Mouse (Mus musculus) embryonic facial prominence, embryonic 11.5 days (tissue): ENCODE measurements around the gene Mfn2. TPM values are rescaled to one million over a fixed set of nuclear protein-coding genes. Genes with fewer than 3 reads are reported as not detected.

Experiments used
- ATAC-seq: fragments of 200-750 bp; cut with Nextera tagmentation; replicated peaks from 2 replicates; pipeline ENCODE4 v1.8.0; 2017; ENCODE audit warnings: low read depth; ENCODE audit not compliant: insufficient number of reproducible peaks, low FRiP score, low TSS enrichment
- DNase-seq: peaks from one replicate; pipeline ENCODE4 v3.0.0-alpha.2; 2015; ENCODE audit warnings: low spot score
- H3K27ac ChIP-seq: fragments of 300-500 bp; sonication (generic); replicated peaks from 2 replicates; pipeline ENCODE4 v1.5.1; 2014; ENCODE audit warnings: mild to moderate bottlenecking, low read depth, low read length, control low read depth
- H3K27me3 ChIP-seq: fragments of 300-500 bp; sonication (generic); 2 replicates; pipeline ENCODE4 v1.6.1; 2014; ENCODE audit warnings: mild to moderate bottlenecking, low read length, moderate library complexity, mixed read lengths; ENCODE audit not compliant: control insufficient read depth, insufficient read depth
- H3K36me3 ChIP-seq: fragments of 300-500 bp; sonication (generic); replicated peaks from 2 replicates; pipeline ENCODE4 v1.6.1; 2014; ENCODE audit warnings: low read depth, mild to moderate bottlenecking, low read length, moderate library complexity, mixed read lengths; ENCODE audit not compliant: control insufficient read depth, insufficient read depth
- H3K4me1 ChIP-seq: fragments of 300-500 bp; sonication (generic); 2 replicates; pipeline ENCODE4 v1.6.1; 2014; ENCODE audit warnings: low read length, mixed read lengths; ENCODE audit not compliant: control insufficient read depth, insufficient read depth
- H3K4me2 ChIP-seq: fragments of 300-500 bp; sonication (generic); 2 replicates; pipeline ENCODE4 v1.6.1; 2014; ENCODE audit warnings: low read depth, mild to moderate bottlenecking, control low read depth, low read length, moderate library complexity
- H3K4me3 ChIP-seq: fragments of 300-500 bp; sonication (generic); 2 replicates; pipeline ENCODE4 v1.5.1; 2014; ENCODE audit warnings: low read depth, low read length, control low read depth
- H3K9ac ChIP-seq: fragments of 300-500 bp; sonication (generic); replicated peaks from 2 replicates; pipeline ENCODE4 v1.6.1; 2014; ENCODE audit warnings: mild to moderate bottlenecking, control low read depth, low read length
- H3K9me3 ChIP-seq: fragments of 300-500 bp; sonication (generic); replicated peaks from 2 replicates; pipeline ENCODE4 v1.6.1; 2016; ENCODE audit warnings: mild to moderate bottlenecking, low read length, inconsistent platforms, mixed read lengths; ENCODE audit not compliant: control insufficient read depth
- WGBS: fragments of 180-500 bp; shearing (Covaris S2); extraction: QIAGEN DNeasy Blood & Tissue Kit; methylation state at CpG from one replicate; pipeline ENCODE4 v1.1.7; 2014; 5-methylcytosine and 5-hydroxymethylcytosine counted together
- polyA plus RNA-seq: library from polyadenylated mRNA; unstranded; fragments of >200 nt; fragmentation: Nextera tagmentation; extraction: Ambion mirVana; gene quantifications from 2 replicates; pipeline ENCODE4 v1.2.1, GENCODE M21; 2014

The Mfn2 gene
- polyA plus RNA-seq, 1 experiment from 2014 or later, result 23.1 TPM

DNA sequence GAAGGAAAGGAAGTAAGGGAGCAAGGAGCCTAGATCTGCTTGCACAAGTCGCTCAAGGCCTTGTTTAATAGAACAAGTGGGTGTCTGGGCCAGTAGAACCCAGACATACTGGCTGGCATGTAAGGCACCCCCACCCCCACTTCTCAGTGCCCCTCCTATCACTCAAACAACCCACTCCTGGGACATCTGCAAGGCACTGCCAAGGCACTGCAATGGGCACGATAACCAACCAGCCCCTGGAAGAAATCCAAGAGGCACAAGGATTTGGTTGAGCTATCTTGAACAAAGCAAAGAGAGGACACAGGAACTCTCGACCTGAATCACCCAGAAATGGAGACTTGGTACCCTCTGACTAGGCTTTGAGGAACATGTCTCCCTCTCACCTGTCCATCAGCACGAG, 16.3 kb downstream of the Mfn2 start:
- H3K27ac ChIP-seq, result no peak overlapping the region
- H3K4me2 ChIP-seq, result no peak overlapping the region
- no peak overlapping the region for H3K4me3 ChIP-seq
- H3K9me3 ChIP-seq, result no peaks in the 10 kb centered on the region
- ATAC-seq, result no peak
- peaks cover 8% of the 10 kb centered on the region for H3K36me3 ChIP-seq
- WGBS, result 84% methylated on average over 4 of the region's 4 CpGs
- no peak overlapping the region for H3K9ac ChIP-seq
- H3K4me1 ChIP-seq, result no peaks in the 10 kb centered on the region
- no peak for DNase-seq
- H3K27me3 ChIP-seq, result no peaks in the 10 kb centered on the region

DNA sequence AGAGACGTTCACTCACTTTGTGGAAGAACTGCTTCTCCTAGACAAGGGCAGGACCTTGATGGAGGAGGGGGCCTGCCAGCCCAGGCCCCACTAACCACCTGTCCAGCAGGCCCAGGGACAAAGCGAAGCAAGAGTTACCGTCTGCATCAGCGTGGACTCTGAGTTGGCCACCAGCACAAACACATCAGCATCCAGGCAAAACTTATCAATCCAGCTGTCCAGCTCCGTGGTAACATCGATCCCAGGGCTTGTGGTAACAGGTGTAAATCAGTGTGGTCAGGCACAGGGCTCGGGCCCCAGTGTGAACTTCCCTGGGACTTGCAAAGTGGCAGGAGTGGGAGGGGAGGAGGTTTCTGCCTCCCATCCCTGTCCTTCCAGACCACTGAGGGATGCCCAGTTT, 17.2 kb downstream of the Mfn2 start:
- 91% methylated on average over 7 of the region's 7 CpGs for WGBS
- Histone ChIP-seq H3K27me3 (no peaks in the 10 kb centered on the region), H3K4me2 (no peak overlapping the region), H3K4me1 (no peaks in the 10 kb centered on the region), H3K4me3 (no peak overlapping the region), H3K9ac (no peak overlapping the region), H3K27ac (no peak overlapping the region), H3K36me3 (peaks cover 8% of the 10 kb centered on the region), H3K9me3 (no peaks in the 10 kb centered on the region)
- ATAC-seq (no peak), DNase-seq (no peak)

DNA sequence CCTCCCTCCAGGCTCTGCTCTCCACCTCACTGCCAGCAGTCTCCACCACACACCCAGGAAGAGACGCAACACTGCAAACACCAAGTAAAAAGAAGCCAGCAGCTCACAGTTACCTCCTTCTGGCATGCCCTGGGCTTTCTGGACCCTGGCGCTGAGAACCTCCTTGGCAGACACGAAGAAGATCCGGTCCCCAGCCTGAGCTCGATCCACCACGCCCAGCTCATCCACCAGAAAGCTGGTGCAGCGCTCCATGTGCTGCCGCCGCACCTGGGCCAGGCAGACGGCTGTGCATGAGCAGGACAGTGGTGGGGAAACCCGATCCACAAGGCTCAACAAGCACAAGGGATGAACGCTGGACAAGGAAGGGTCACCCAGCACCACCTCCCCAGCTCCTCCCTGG, 18.3 kb downstream of the Mfn2 start:
- Histone ChIP-seq H3K4me1 (no peaks in the 10 kb centered on the region), H3K27ac (no peak overlapping the region), H3K4me2 (no peak overlapping the region), H3K9ac (no peak overlapping the region), H3K27me3 (no peaks in the 10 kb centered on the region), H3K36me3 (peaks cover 14% of the 10 kb centered on the region), H3K9me3 (no peaks in the 10 kb centered on the region), H3K4me3 (no peak overlapping the region)
- no peak for ATAC-seq
- no peak for DNase-seq
- WGBS, result 88% methylated on average over 12 of the region's 12 CpGs

DNA sequence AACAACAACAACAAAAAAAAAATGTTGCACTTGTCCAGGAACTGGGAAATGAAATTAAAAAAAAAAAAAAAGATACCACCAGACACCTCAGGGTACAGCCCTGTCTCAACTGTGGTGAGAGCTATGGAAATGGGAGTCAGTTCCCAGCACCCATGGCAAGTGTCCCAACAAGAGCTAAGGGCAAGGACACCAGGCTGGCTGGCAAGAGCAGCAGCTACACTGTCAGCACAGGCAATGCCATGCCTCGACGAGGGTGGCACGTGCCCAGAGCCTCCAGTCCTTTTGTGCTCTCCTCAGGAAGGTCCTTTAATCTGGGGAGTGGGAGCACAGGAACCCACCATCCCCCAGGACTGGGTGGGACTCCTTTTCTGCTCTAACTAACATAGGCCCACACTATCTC, 20.4 kb downstream of the Mfn2 start:
- DNase-seq (no peak), ATAC-seq (no peak)
- Histone ChIP-seq H3K27me3 (no peaks in the 10 kb centered on the region), H3K4me3 (no peak overlapping the region), H3K36me3 (peaks cover 15% of the 10 kb centered on the region), H3K4me1 (no peaks in the 10 kb centered on the region), H3K9me3 (no peaks in the 10 kb centered on the region), H3K9ac (no peak overlapping the region), H3K27ac (no peak overlapping the region), H3K4me2 (no peak overlapping the region)
- WGBS, result 86% methylated on average over 3 of the region's 3 CpGs

DNA sequence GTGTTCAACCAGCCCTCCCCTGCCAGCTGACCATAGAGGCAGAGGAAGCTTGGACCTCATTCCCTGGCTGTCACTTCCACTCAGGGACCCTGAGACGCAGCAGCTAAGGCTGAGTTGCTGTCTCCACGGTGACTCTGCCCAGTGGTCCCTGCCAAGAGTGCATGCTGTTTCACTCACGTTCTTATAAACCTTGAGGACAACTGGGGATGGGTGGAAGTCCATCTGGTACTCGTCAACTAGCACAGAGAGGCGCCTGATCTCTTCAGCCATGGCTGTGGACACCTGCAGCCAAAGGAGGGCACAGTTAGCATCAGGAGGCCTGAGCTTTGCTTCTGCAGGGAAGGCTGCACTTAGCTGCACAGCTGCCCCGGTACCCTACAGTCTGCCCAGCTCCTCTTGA, 21.5 kb downstream of the Mfn2 start:
- WGBS, result 82% methylated on average over 6 of the region's 6 CpGs
- H3K27ac ChIP-seq, result no peak overlapping the region
- no peak for DNase-seq
- H3K9me3 ChIP-seq, result no peaks in the 10 kb centered on the region
- H3K36me3 ChIP-seq, result peaks cover 15% of the 10 kb centered on the region
- H3K27me3 ChIP-seq, result no peaks in the 10 kb centered on the region
- H3K4me3 ChIP-seq, result no peak overlapping the region
- no peak overlapping the region for H3K4me2 ChIP-seq
- no peak overlapping the region for H3K9ac ChIP-seq
- no peaks in the 10 kb centered on the region for H3K4me1 ChIP-seq
- ATAC-seq, result no peak

DNA sequence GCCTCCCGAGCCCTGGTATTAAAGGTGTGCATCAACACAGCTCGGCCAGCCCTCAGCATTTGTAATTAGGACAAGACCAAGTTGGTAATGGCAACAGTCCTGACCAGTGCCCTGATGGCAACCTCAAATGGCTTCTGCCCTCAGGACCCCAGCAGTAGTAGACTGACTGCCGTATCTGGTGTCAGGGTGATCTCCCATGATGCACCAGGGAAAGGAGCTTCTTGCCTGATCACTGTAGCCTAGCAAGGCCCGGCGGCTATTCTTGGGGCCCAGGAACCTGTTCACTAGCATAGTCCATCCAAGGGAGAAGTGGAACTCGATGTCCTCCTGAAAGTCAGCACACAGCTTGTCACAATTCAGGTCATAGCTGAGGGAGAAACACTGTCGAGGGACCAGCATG, 22.7 kb downstream of the Mfn2 start:
- Histone ChIP-seq H3K4me3 (no peak overlapping the region), H3K4me1 (no peaks in the 10 kb centered on the region), H3K9ac (no peak overlapping the region), H3K36me3 (peaks cover 10% of the 10 kb centered on the region), H3K27me3 (no peaks in the 10 kb centered on the region), H3K9me3 (no peaks in the 10 kb centered on the region), H3K27ac (no peak overlapping the region), H3K4me2 (no peak overlapping the region)
- ATAC-seq, result no peak; the same call in 1 of the 2 replicates
- WGBS, result 90% methylated on average over 7 of the region's 7 CpGs
- DNase-seq, result no peak

DNA sequence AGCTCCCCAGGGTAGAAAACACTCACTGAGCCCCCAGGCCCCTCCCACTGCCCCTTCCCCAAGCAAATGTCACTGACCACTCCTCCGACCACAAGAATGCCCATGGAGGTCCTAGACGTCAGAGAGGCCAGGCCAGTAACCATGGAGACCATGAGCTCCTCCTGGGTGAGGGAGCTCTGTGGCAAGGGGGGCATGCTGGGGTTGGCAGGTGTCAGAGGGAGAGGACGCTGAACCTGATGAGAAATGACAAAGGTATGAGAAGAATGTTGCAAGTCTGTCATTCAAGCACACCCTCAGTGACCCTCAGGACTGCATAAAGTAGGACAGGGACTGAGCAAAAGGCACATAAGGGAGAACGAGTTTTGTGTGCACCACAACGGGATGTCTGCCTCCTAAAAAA, 24.6 kb downstream of the Mfn2 start:
- Histone ChIP-seq H3K36me3 (peaks cover 14% of the 10 kb centered on the region), H3K27ac (no peak overlapping the region), H3K4me3 (no peak overlapping the region), H3K4me1 (no peaks in the 10 kb centered on the region), H3K9ac (no peak overlapping the region), H3K4me2 (no peak overlapping the region), H3K27me3 (no peaks in the 10 kb centered on the region), H3K9me3 (no peaks in the 10 kb centered on the region)
- ATAC-seq (no peak), DNase-seq (no peak)
- 67% methylated on average over 5 of the region's 5 CpGs for WGBS

DNA sequence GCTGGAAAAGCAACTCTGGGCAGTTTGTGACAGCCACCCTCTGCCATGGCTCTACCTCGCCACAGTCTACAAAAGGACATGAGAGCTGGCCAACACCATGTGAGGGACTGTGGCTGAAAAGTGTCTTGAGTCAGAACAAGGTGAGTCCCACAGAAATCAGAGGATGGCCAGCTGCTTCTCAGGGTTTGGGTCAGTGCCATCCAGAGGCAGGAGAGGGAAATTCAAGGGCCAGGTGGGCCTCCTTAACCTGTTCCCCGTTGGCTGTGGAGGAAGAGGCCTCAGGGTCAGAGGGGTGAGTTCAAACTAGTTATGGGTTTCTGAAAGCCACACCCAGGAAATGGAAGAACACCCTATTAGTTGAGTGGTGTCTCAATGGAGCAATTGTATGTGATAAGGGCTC, 25.0 kb downstream of the Mfn2 start:
- ATAC-seq (no peak), DNase-seq (no peak)
- no peaks in the 10 kb centered on the region for H3K27me3 ChIP-seq
- H3K27ac ChIP-seq, result no peak overlapping the region
- 67% methylated on average over 2 of the region's 2 CpGs for WGBS
- H3K36me3 ChIP-seq, result peaks cover 14% of the 10 kb centered on the region
- no peaks in the 10 kb centered on the region for H3K9me3 ChIP-seq
- no peaks in the 10 kb centered on the region for H3K4me1 ChIP-seq
- no peak overlapping the region for H3K4me2 ChIP-seq
- H3K4me3 ChIP-seq, result no peak overlapping the region
- no peak overlapping the region for H3K9ac ChIP-seq
